Mouse (Mus musculus) forebrain, embryonic 12.5 days (tissue): ENCODE data around the gene Krt39. TPM values are rescaled to one million over a fixed set of nuclear protein-coding genes. Genes with fewer than 3 reads are reported as not detected.

Source experiments
- ATAC-seq: fragments of 200-750 bp; cut with Nextera tagmentation; 2 replicates; pipeline ENCODE4 v1.8.0; 2017; ENCODE audit warnings: moderate TSS enrichment; ENCODE audit not compliant: low FRiP score
- H3K27ac ChIP-seq: fragments of 300-500 bp; sonication (generic); 2 replicates; pipeline ENCODE4 v1.5.1; 2016; ENCODE audit warnings: mild to moderate bottlenecking
- H3K27me3 ChIP-seq: fragments of 300-500 bp; sonication (generic); 2 replicates; pipeline ENCODE4 v1.6.1; 2016; ENCODE audit warnings: mild to moderate bottlenecking
- H3K36me3 ChIP-seq: fragments of 300-500 bp; sonication (generic); replicated peaks from 2 replicates; pipeline ENCODE4 v1.6.1; 2016; ENCODE audit warnings: mild to moderate bottlenecking
- H3K4me1 ChIP-seq: fragments of 300-500 bp; sonication (generic); 2 replicates; pipeline ENCODE4 v1.6.1; 2016
- H3K4me2 ChIP-seq: fragments of 300-500 bp; sonication (generic); 2 replicates; pipeline ENCODE4 v1.6.1; 2016; ENCODE audit warnings: mild to moderate bottlenecking, moderate library complexity
- H3K4me3 ChIP-seq: fragments of 300-500 bp; sonication (generic); replicated peaks from 2 replicates; pipeline ENCODE4 v1.5.1; 2016; ENCODE audit warnings: mild to moderate bottlenecking
- H3K9ac ChIP-seq: fragments of 300-500 bp; sonication (generic); 2 replicates; pipeline ENCODE4 v1.6.1; 2016; ENCODE audit warnings: mild to moderate bottlenecking
- H3K9me3 ChIP-seq: fragments of 300-500 bp; sonication (generic); 2 replicates; pipeline ENCODE4 v1.6.1; 2016
- WGBS: fragments of 180-500 bp; shearing (Covaris S2); methylation state at CpG from one replicate; pipeline ENCODE4 v1.1.7; 2016; 5-methylcytosine and 5-hydroxymethylcytosine counted together
- polyA plus RNA-seq: library from polyadenylated mRNA; unstranded; fragments of >200 nt; fragmentation: Nextera tagmentation; extraction: Ambion mirVana; gene quantifications from 2 replicates; pipeline ENCODE4 v1.2.1, GENCODE M21; 2016

Gene Krt39
- not detected in 2 replicates for polyA plus RNA-seq

- Histone ChIP-seq H3K4me3 (no peak within 1 kb of the TSS), H3K27me3 (no peaks in the 10 kb centered on the region), H3K4me1 (no peaks in the 10 kb centered on the region), H3K4me2 (no peak within 1 kb of the TSS), H3K27ac (no peak within 1 kb of the TSS), H3K9ac (no peak within 1 kb of the TSS), H3K9me3 (no peaks in the 10 kb centered on the region), H3K36me3 (no peaks in the 10 kb centered on the region)
- no peak for ATAC-seq
- 91% methylated on average over 13 of the region's 13 CpGs for WGBS
These were observed at the start of gene Krt39 for GRCm38 (mm10) chr11:99521288-99521860. Gene Krt39 (minus strand): TSS chr11:99521338.

GRCm38 (mm10) chr11:99566530-99566929, 45.4 kb upstream of the Krt39 start, which contains the start of gene Krtap3-1:
Gene Krtap3-1 (minus strand): TSS chr11:99566630.
- no peak for ATAC-seq
- no peaks in the 10 kb centered on the region for H3K4me1 ChIP-seq
- WGBS, result 87% methylated on average over 7 of the region's 7 CpGs

GRCm38 (mm10) chr11:99562580-99562979, 41.4 kb upstream of the Krt39 start:
- Histone ChIP-seq H3K27me3 (no peaks in the 10 kb centered on the region), H3K36me3 (no peaks in the 10 kb centered on the region), H3K4me1 (no peaks in the 10 kb centered on the region), H3K9ac (no peak overlapping the region), H3K4me2 (no peak overlapping the region), H3K27ac (no peak overlapping the region), H3K4me3 (no peak overlapping the region), H3K9me3 (no peaks in the 10 kb centered on the region)
- WGBS, result 82% methylated on average over 6 of the region's 6 CpGs
- ATAC-seq, result no peak

More at GRCm38 (mm10) chr11:99566530-99566929, 45.4 kb upstream of the Krt39 start, which contains the start of gene Krtap3-1:
- Histone ChIP-seq H3K27me3 (no peaks in the 10 kb centered on the region), H3K27ac (no peak within 1 kb of the TSS), H3K4me3 (no peak within 1 kb of the TSS), H3K9me3 (no peaks in the 10 kb centered on the region), H3K36me3 (no peaks in the 10 kb centered on the region), H3K4me2 (no peak within 1 kb of the TSS), H3K9ac (no peak within 1 kb of the TSS)

- WGBS, result 92% methylated on average over 9 of the region's 9 CpGs
- Histone ChIP-seq H3K36me3 (no peaks in the 10 kb centered on the region), H3K4me3 (no peak within 1 kb of the TSS), H3K9me3 (no peaks in the 10 kb centered on the region), H3K27ac (no peak within 1 kb of the TSS), H3K27me3 (no peaks in the 10 kb centered on the region), H3K4me1 (no peaks in the 10 kb centered on the region), H3K4me2 (no peak within 1 kb of the TSS), H3K9ac (no peak within 1 kb of the TSS)
- ATAC-seq, result no peak
These were observed 38.2 kb upstream of the Krt39 start, which contains the start of gene Gm11939 for GRCm38 (mm10) chr11:99559366-99559765. Gene Gm11939 (minus strand): TSS chr11:99559466.

- ATAC-seq, result no peak
- Histone ChIP-seq H3K27ac (no peak overlapping the region), H3K9me3 (no peaks in the 10 kb centered on the region), H3K27me3 (no peaks in the 10 kb centered on the region), H3K4me1 (no peaks in the 10 kb centered on the region), H3K4me2 (no peak overlapping the region), H3K36me3 (no peaks in the 10 kb centered on the region), H3K9ac (no peak overlapping the region), H3K4me3 (no peak overlapping the region)
- 96% methylated on average over 3 of the region's 3 CpGs for WGBS
These were observed 37.0 kb upstream of the Krt39 start for GRCm38 (mm10) chr11:99557976-99558745.

GRCm38 (mm10) chr11:99556753-99557152, 35.6 kb upstream of the Krt39 start, which contains the start of gene Krtap3-2:
Gene Krtap3-2 (minus strand): TSS chr11:99556853.
- Histone ChIP-seq H3K4me1 (no peaks in the 10 kb centered on the region), H3K4me3 (no peak within 1 kb of the TSS), H3K9ac (no peak within 1 kb of the TSS), H3K27ac (no peak within 1 kb of the TSS), H3K9me3 (no peaks in the 10 kb centered on the region), H3K36me3 (no peaks in the 10 kb centered on the region), H3K4me2 (no peak within 1 kb of the TSS), H3K27me3 (peaks cover 3% of the 10 kb centered on the region; the same call in 1 of the 2 replicates)
- ATAC-seq, result no peak
- 100% methylated on average over 2 of the region's 2 CpGs for whole genome bisulfite sequencing

- 91% methylated on average over 2 of the region's 2 CpGs for WGBS
- no peak for ATAC-seq
- no peaks in the 10 kb centered on the region for H3K4me1 ChIP-seq
- no peak overlapping the region for H3K4me2 ChIP-seq
- H3K9ac ChIP-seq, result no peak overlapping the region
- H3K27ac ChIP-seq, result no peak overlapping the region
- no peaks in the 10 kb centered on the region for H3K36me3 ChIP-seq
- H3K9me3 ChIP-seq, result no peaks in the 10 kb centered on the region
- H3K4me3 ChIP-seq, result no peak overlapping the region
- H3K27me3 ChIP-seq, result peaks cover 3% of the 10 kb centered on the region; the same call in 1 of the 2 replicates
These were observed 35.1 kb upstream of the Krt39 start for GRCm38 (mm10) chr11:99556195-99556594.

- Histone ChIP-seq H3K27ac (no peak within 1 kb of the TSS), H3K27me3 (peaks cover 11% of the 10 kb centered on the region; the same call in 1 of the 2 replicates), H3K9ac (no peak within 1 kb of the TSS), H3K4me1 (no peaks in the 10 kb centered on the region), H3K4me3 (no peak within 1 kb of the TSS), H3K36me3 (no peaks in the 10 kb centered on the region), H3K4me2 (no peak within 1 kb of the TSS), H3K9me3 (no peaks in the 10 kb centered on the region)
- no peak for ATAC-seq
- WGBS, result 64% methylated on average over 4 of the region's 4 CpGs
These were observed 29.6 kb upstream of the Krt39 start, which contains the start of gene Krtap3-3 for GRCm38 (mm10) chr11:99550765-99551164. Gene Krtap3-3 (minus strand): TSS chr11:99550865.

GRCm38 (mm10) chr11:99547892-99548291, 26.8 kb upstream of the Krt39 start:
- peaks cover 11% of the 10 kb centered on the region; the same call in 1 of the 2 replicates for H3K27me3 ChIP-seq
- H3K27ac ChIP-seq, result no peak overlapping the region
- no peak for ATAC-seq
- H3K4me1 ChIP-seq, result no peaks in the 10 kb centered on the region
- H3K4me3 ChIP-seq, result no peak overlapping the region
- H3K9ac ChIP-seq, result no peak overlapping the region
- no peak overlapping the region for H3K4me2 ChIP-seq
- H3K9me3 ChIP-seq, result no peaks in the 10 kb centered on the region
- H3K36me3 ChIP-seq, result no peaks in the 10 kb centered on the region

- ATAC-seq, result no peak
- H3K36me3 ChIP-seq, result no peaks in the 10 kb centered on the region
- no peaks in the 10 kb centered on the region for H3K9me3 ChIP-seq
- no peaks in the 10 kb centered on the region for H3K4me1 ChIP-seq
- H3K4me2 ChIP-seq, result no peak overlapping the region
- 64% methylated on average over 9 of the region's 9 CpGs for WGBS
- H3K4me3 ChIP-seq, result no peak overlapping the region
- no peak overlapping the region for H3K9ac ChIP-seq
- no peak overlapping the region for H3K27ac ChIP-seq
- no peaks in the 10 kb centered on the region for H3K27me3 ChIP-seq
These were observed 18.6 kb upstream of the Krt39 start for GRCm38 (mm10) chr11:99539721-99540120.

- no peak overlapping the region for H3K27ac ChIP-seq
- no peak overlapping the region for H3K4me2 ChIP-seq
- H3K9ac ChIP-seq, result no peak overlapping the region
- no peak for ATAC-seq
- H3K4me1 ChIP-seq, result no peaks in the 10 kb centered on the region
- H3K9me3 ChIP-seq, result no peaks in the 10 kb centered on the region
- H3K4me3 ChIP-seq, result no peak overlapping the region
- H3K27me3 ChIP-seq, result no peaks in the 10 kb centered on the region
- H3K36me3 ChIP-seq, result no peaks in the 10 kb centered on the region
- WGBS, result 89% methylated on average over 8 of the region's 8 CpGs
These were observed 7.0 kb downstream of the Krt39 start for GRCm38 (mm10) chr11:99514098-99514497.

GRCm38 (mm10) chr11:99500095-99500805, 20.9 kb downstream of the Krt39 start:
- H3K4me2 ChIP-seq, result no peak overlapping the region
- WGBS, result 68% methylated on average over 9 of the region's 9 CpGs
- H3K9ac ChIP-seq, result no peak overlapping the region
- H3K27ac ChIP-seq, result no peak overlapping the region
- H3K4me3 ChIP-seq, result no peak overlapping the region
- no peaks in the 10 kb centered on the region for H3K36me3 ChIP-seq
- H3K4me1 ChIP-seq, result peaks cover 8% of the 10 kb centered on the region
- H3K9me3 ChIP-seq, result no peaks in the 10 kb centered on the region
- H3K27me3 ChIP-seq, result no peaks in the 10 kb centered on the region
- no peak for ATAC-seq
